Mouse (Mus musculus) embryonic facial prominence, embryonic 13.5 days (tissue): ENCODE measurements around the gene Zbtb16. TPM values are rescaled to one million over a fixed set of nuclear protein-coding genes. Genes with fewer than 3 reads are reported as not detected.

Experiments
- ATAC-seq: fragments of 200-750 bp; cut with Nextera tagmentation; 2 replicates; pipeline ENCODE4 v1.8.0; 2017; ENCODE audit warnings: low read depth; ENCODE audit not compliant: insufficient number of reproducible peaks, insufficient read depth, low FRiP score, low TSS enrichment
- H3K27ac ChIP-seq: fragments of 300-500 bp; sonication (generic); 2 replicates; pipeline ENCODE4 v1.5.1; 2015; ENCODE audit warnings: moderate library complexity, mild to moderate bottlenecking, inconsistent platforms
- H3K27me3 ChIP-seq: fragments of 300-500 bp; sonication (generic); 2 replicates; pipeline ENCODE4 v1.6.1; 2015; ENCODE audit warnings: mild to moderate bottlenecking, inconsistent platforms
- H3K36me3 ChIP-seq: fragments of 300-500 bp; sonication (generic); 2 replicates; pipeline ENCODE4 v1.6.1; 2015; ENCODE audit warnings: mild to moderate bottlenecking, inconsistent platforms
- H3K4me1 ChIP-seq: fragments of 300-500 bp; sonication (generic); 2 replicates; pipeline ENCODE4 v1.6.1; 2015; ENCODE audit warnings: inconsistent platforms
- H3K4me2 ChIP-seq: fragments of 300-500 bp; sonication (generic); 2 replicates; pipeline ENCODE4 v1.6.1; 2015; ENCODE audit warnings: moderate library complexity, mild to moderate bottlenecking, inconsistent platforms
- H3K4me3 ChIP-seq: fragments of 300-500 bp; sonication (generic); 2 replicates; pipeline ENCODE4 v1.5.1; 2015; ENCODE audit warnings: mild to moderate bottlenecking, inconsistent platforms
- H3K9ac ChIP-seq: fragments of 300-500 bp; sonication (generic); 2 replicates; pipeline ENCODE4 v1.6.1; 2015; ENCODE audit warnings: mild to moderate bottlenecking, inconsistent platforms
- H3K9me3 ChIP-seq: fragments of 300-500 bp; sonication (generic); 2 replicates; pipeline ENCODE4 v1.6.1; 2016; ENCODE audit warnings: inconsistent platforms
- WGBS: fragments of 180-500 bp; shearing (Covaris S2); methylation state at CpG from one replicate; pipeline ENCODE4 v1.1.7; 2015; ENCODE audit warnings: mixed read lengths; 5-methylcytosine and 5-hydroxymethylcytosine counted together
- polyA plus RNA-seq: library from polyadenylated mRNA; unstranded; fragments of >200 nt; fragmentation: Nextera tagmentation; extraction: Ambion mirVana; gene quantifications from 2 replicates; pipeline ENCODE4 v1.2.1, GENCODE M21; 2015

The Zbtb16 gene
- polyA plus RNA-seq, 1 experiment from 2014 or later, result 2.2 TPM

- Histone ChIP-seq H3K27me3 (peaks cover 5% of the 10 kb centered on the region), H3K9me3 (no peaks in the 10 kb centered on the region), H3K9ac (no peak overlapping the region), H3K4me3 (no peak overlapping the region), H3K36me3 (no peaks in the 10 kb centered on the region), H3K4me2 (no peak overlapping the region), H3K27ac (no peak overlapping the region), H3K4me1 (peaks cover 18% of the 10 kb centered on the region)
- ATAC-seq, result no peak
- WGBS, result 71% methylated on average over 6 of the region's 6 CpGs
Measured at GRCm38 (mm10) chr9:48798044-48798443, 38.0 kb downstream of the Zbtb16 start.

DNA sequence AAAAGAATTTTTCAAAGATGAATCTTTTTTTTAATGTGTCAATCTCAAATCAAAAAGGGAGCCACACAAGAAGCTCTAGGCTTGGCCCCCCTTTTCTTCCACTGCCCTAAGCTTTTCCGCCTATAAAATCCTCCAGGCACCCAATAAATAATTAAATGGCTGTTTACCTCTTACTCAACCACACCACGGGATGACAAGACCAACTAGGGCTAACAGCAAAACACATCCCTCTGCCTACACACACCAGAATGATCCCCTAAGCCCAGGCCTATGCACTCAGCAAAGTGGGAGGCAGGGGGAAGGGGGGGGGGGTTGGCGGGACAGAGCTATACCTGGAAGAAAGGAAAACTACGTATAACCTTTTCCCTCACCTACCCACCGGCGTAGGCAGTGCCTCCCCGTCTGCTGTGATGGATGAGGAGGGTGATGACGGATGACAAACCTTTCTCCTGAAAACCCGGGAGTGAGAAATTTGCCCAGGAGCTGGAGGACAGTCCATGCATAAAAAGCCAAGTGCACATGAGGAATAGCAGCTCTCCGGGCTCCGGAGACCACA is 39.7 kb downstream of the Zbtb16 start:
- Histone ChIP-seq H3K36me3 (no peaks in the 10 kb centered on the region), H3K4me2 (no peak overlapping the region), H3K9ac (no peak overlapping the region), H3K4me3 (no peak overlapping the region), H3K27me3 (peaks cover 12% of the 10 kb centered on the region), H3K4me1 (peaks cover 18% of the 10 kb centered on the region), H3K27ac (no peak overlapping the region), H3K9me3 (no peaks in the 10 kb centered on the region)
- WGBS, result 63% methylated on average over 11 of the region's 11 CpGs
- no peak for ATAC-seq

GRCm38 (mm10) chr9:48795740-48796139 is 40.3 kb downstream of the Zbtb16 start:
- no peak for ATAC-seq
- no peak overlapping the region for H3K27ac ChIP-seq
- H3K27me3 ChIP-seq, result peaks cover 16% of the 10 kb centered on the region
- no peaks in the 10 kb centered on the region for H3K36me3 ChIP-seq
- no peak overlapping the region for H3K9ac ChIP-seq
- 70% methylated on average over 10 of the region's 10 CpGs for WGBS
- no peaks in the 10 kb centered on the region for H3K9me3 ChIP-seq
- H3K4me3 ChIP-seq, result no peak overlapping the region
- no peak overlapping the region for H3K4me2 ChIP-seq
- H3K4me1 ChIP-seq, result peaks cover 18% of the 10 kb centered on the region

DNA sequence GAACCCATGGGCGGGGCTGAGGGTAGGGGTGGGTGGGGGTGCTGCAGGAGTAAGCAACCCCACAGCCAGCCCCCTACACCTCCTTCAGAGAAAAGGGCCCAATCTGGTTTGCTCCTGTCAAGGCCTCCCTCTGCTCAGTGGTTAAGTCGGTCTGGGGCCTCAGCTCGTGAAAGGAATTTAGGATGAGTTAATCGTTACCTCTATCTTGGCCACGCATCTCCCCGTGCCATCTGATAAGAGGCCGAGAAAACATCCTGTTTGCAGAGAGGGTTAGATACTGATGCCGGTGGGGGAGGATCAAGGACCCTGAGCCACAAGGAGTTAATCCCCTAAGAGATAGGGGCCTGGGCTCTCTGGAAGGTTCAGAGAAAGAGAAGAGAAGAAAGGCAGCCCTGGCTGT is 40.9 kb downstream of the Zbtb16 start:
- WGBS, result 13% methylated on average over 8 of the region's 8 CpGs
- H3K27ac ChIP-seq, result peak overlapping the region; percentile 36; the same call in 1 of the 2 replicates
- no peak overlapping the region for H3K4me3 ChIP-seq
- peaks cover 16% of the 10 kb centered on the region for H3K27me3 ChIP-seq
- H3K9ac ChIP-seq, result no peak overlapping the region
- H3K4me2 ChIP-seq, result no peak overlapping the region
- H3K9me3 ChIP-seq, result no peaks in the 10 kb centered on the region
- no peak for ATAC-seq
- no peaks in the 10 kb centered on the region for H3K36me3 ChIP-seq
- peaks cover 18% of the 10 kb centered on the region for H3K4me1 ChIP-seq

DNA sequence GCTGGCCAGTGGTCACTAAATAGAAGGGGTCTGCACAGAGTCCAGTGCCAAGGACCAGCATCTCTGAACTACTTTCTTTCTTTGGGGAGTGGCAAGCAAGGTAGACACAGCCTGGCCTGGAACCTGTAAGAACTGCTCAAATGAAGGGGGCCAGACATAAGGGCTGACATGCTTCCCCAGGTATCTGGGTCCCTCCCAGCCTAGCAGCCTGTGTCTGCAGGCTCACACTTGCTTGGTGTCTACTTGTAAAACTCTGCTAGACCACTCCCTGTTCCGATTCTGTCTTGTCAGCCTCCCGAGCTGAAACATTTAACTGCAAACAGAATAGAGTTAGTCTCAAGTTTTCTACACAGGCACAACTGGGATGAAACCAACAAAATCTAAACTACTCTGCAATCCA is 41.6 kb downstream of the Zbtb16 start:
- Histone ChIP-seq H3K4me1 (peaks cover 18% of the 10 kb centered on the region), H3K27me3 (peaks cover 16% of the 10 kb centered on the region), H3K36me3 (no peaks in the 10 kb centered on the region), H3K4me3 (no peak overlapping the region), H3K27ac (peak overlapping the region; percentile 36; the same call in 1 of the 2 replicates), H3K4me2 (no peak overlapping the region), H3K9me3 (no peaks in the 10 kb centered on the region), H3K9ac (no peak overlapping the region)
- 58% methylated on average over 2 of the region's 2 CpGs for WGBS
- ATAC-seq, result no peak

- Histone ChIP-seq H3K4me3 (no peak overlapping the region), H3K27ac (0 out of 2 replicates have a peak overlapping the region, but pooled peaks have one; percentile 36), H3K9me3 (no peaks in the 10 kb centered on the region), H3K27me3 (peaks cover 18% of the 10 kb centered on the region), H3K4me1 (peaks cover 23% of the 10 kb centered on the region), H3K36me3 (no peaks in the 10 kb centered on the region), H3K4me2 (no peak overlapping the region), H3K9ac (no peak overlapping the region)
- 65% methylated on average over 4 of the region's 4 CpGs for WGBS
- ATAC-seq, result no peak
Measured at GRCm38 (mm10) chr9:48793638-48794188, 42.3 kb downstream of the Zbtb16 start.

DNA sequence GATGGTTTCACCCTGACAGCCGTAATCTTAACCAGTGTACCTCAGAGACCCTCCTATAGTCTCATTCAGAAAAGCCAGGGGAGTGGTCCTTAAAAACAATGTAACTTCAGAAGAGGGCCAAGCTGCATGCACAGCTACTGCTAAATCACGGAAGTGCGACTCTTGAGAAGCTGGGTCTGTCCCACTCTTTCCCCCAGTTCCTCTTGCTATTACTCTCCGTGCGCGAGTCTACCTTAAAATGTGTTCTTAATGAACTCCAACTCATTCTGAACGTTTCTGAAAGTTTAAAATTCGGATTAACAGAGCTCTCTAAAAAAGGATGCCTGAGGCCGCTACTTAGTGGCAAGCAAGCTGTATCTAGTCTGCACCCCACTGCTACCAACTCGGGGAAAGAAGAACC is 45.4 kb downstream of the Zbtb16 start:
- no peak overlapping the region for H3K4me2 ChIP-seq
- H3K36me3 ChIP-seq, result no peaks in the 10 kb centered on the region
- WGBS, result 51% methylated on average over 10 of the region's 10 CpGs
- no peak for ATAC-seq
- peaks cover 34% of the 10 kb centered on the region for H3K4me1 ChIP-seq
- H3K4me3 ChIP-seq, result no peak overlapping the region
- no peak overlapping the region for H3K27ac ChIP-seq
- no peaks in the 10 kb centered on the region for H3K9me3 ChIP-seq
- peaks cover 17% of the 10 kb centered on the region for H3K27me3 ChIP-seq
- no peak overlapping the region for H3K9ac ChIP-seq

DNA sequence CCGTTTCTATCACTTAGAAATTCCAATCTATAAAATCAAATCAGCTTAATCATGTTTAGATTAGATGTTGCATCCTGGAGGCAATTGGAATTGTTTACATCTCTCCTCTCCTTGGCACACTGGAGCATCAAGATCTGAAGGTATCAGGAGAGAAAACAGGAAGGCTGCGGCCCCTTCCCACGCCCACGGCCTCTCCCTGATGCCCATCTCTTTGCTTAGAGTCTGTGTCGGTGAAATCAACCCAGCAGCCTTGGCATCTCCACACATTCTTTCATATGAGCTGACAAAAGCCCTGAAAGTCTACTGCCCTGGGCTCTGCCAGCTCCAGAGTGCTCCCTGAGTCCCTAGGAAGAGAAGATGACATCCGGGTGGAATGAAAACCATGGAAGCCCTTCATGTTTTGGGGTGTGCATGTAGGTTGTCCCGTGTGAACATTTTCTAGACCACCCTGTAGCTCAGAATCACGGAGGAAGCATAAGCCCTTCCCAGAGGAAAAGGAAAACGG is 48.1 kb downstream of the Zbtb16 start:
- no peak overlapping the region for H3K9ac ChIP-seq
- peaks cover 16% of the 10 kb centered on the region; the same call in 1 of the 2 replicates for H3K27me3 ChIP-seq
- no peak overlapping the region for H3K4me2 ChIP-seq
- H3K4me3 ChIP-seq, result no peak overlapping the region
- no peaks in the 10 kb centered on the region for H3K36me3 ChIP-seq
- no peak for ATAC-seq
- no peaks in the 10 kb centered on the region for H3K9me3 ChIP-seq
- peaks cover 23% of the 10 kb centered on the region for H3K4me1 ChIP-seq
- H3K27ac ChIP-seq, result no peak overlapping the region
- WGBS, result 63% methylated on average over 9 of the region's 9 CpGs

DNA sequence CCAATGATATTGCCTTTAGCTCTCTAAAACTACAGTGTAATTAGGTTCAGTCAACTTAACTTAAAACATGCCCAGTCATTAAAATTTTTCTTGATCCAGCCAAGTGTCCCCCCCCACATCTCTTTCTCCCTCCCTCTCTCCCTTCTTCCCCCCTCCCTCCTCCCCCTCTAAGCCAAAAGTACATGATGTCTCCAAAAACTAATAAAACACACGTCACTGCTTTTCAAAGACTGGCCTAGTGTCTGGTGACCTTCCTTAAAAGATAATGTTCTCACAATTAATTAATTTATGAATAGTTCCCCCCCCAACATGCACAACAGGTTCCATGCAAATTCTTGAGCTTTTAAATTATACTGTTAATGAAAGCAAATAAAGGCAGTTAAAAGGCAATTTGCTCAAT is 48.7 kb downstream of the Zbtb16 start:
- Histone ChIP-seq H3K4me2 (no peak overlapping the region), H3K9me3 (no peaks in the 10 kb centered on the region), H3K36me3 (no peaks in the 10 kb centered on the region), H3K4me1 (peaks cover 26% of the 10 kb centered on the region), H3K4me3 (no peak overlapping the region), H3K27me3 (peaks cover 14% of the 10 kb centered on the region; the same call in 1 of the 2 replicates), H3K9ac (no peak overlapping the region), H3K27ac (no peak overlapping the region)
- ATAC-seq, result no peak
- WGBS, result 15% methylated on average over 1 of the region's 1 CpGs

DNA sequence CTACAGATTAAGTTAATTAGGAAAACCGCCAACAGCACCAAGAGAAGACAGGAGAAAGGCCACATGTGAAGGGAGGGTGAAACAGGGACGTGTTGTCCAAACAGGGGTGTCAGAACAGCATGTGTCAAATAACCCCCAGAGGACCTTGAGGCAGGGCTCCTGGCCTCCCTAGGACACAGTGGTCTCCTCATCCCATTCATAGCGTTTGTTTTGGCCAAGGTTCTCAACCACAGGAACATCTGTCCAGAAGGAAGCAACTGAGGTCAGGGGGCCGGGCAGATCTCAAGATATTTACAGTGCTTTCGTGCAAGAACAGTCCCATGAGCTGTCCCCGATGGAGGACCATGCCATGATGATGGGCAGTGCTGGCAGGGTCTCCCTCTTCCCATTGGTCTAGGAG is 49.2 kb downstream of the Zbtb16 start:
- WGBS, result 25% methylated on average over 6 of the region's 6 CpGs
- Histone ChIP-seq H3K4me1 (peaks cover 26% of the 10 kb centered on the region), H3K36me3 (no peaks in the 10 kb centered on the region), H3K4me3 (no peak overlapping the region), H3K27me3 (peaks cover 12% of the 10 kb centered on the region; the same call in 1 of the 2 replicates), H3K9me3 (no peaks in the 10 kb centered on the region), H3K4me2 (no peak overlapping the region), H3K27ac (no peak overlapping the region), H3K9ac (no peak overlapping the region)
- ATAC-seq, result no peak

GRCm38 (mm10) chr9:48784937-48785336 is 51.1 kb downstream of the Zbtb16 start:
- 87% methylated on average over 6 of the region's 6 CpGs for WGBS
- no peak for ATAC-seq
- 0 out of 2 replicates have a peak, but pooled peaks cover 5% of the 10 kb centered on the region for H3K27me3 ChIP-seq
- H3K9me3 ChIP-seq, result no peaks in the 10 kb centered on the region
- no peak overlapping the region for H3K9ac ChIP-seq
- no peak overlapping the region for H3K27ac ChIP-seq
- H3K36me3 ChIP-seq, result no peaks in the 10 kb centered on the region
- no peak overlapping the region for H3K4me2 ChIP-seq
- H3K4me3 ChIP-seq, result no peak overlapping the region
- H3K4me1 ChIP-seq, result peaks cover 26% of the 10 kb centered on the region

- Histone ChIP-seq H3K36me3 (no peaks in the 10 kb centered on the region), H3K4me1 (peaks cover 20% of the 10 kb centered on the region), H3K27me3 (peaks cover 7% of the 10 kb centered on the region), H3K27ac (no peak overlapping the region), H3K4me2 (no peak overlapping the region), H3K4me3 (no peak overlapping the region), H3K9me3 (no peaks in the 10 kb centered on the region), H3K9ac (no peak overlapping the region)
- WGBS, result 63% methylated on average over 4 of the region's 4 CpGs
- ATAC-seq, result no peak
Measured at GRCm38 (mm10) chr9:48783292-48783691, 52.7 kb downstream of the Zbtb16 start.
